Mouse (Mus musculus): ENCODE measurements around the gene Tpm1.

Gene Tpm1

DNA sequence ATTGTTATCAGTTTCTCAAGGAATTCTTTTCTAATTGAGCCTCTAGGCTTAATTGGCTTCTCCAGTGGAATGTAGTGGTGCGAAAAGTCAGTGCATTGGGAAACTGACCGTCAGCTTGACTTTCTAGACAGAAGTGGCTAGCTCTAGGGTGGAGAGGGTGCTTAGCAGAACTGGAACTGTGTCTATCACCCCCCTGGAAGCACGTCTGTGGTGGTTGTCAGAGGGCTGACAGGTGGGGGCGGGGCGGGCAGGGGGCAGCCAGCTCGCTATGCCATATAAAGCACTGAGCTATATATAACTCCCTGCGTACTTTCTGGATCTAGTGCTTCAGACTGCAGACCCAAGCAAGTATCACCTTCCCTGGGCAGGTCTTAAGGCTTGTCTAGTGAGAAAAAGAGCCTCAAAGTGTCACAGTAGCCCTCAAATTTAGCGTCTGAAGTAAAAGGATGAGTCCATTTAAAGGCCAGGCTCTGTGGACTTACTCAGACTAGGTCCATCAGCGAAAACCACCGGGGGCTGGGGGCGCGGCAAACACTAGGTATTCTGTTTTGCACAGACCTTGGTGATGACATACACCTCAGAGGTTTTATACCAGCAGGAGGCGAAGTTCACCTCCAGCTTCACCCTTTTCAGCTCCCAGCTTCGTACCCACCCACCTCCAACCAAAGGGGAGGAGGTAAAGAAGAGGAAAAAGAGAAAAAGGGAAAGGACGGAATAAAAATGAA lies 2.2 kb downstream of the Tpm1 start:
- in situ Hi-C loops (cut with MboI, MseI): no loop called here

DNA sequence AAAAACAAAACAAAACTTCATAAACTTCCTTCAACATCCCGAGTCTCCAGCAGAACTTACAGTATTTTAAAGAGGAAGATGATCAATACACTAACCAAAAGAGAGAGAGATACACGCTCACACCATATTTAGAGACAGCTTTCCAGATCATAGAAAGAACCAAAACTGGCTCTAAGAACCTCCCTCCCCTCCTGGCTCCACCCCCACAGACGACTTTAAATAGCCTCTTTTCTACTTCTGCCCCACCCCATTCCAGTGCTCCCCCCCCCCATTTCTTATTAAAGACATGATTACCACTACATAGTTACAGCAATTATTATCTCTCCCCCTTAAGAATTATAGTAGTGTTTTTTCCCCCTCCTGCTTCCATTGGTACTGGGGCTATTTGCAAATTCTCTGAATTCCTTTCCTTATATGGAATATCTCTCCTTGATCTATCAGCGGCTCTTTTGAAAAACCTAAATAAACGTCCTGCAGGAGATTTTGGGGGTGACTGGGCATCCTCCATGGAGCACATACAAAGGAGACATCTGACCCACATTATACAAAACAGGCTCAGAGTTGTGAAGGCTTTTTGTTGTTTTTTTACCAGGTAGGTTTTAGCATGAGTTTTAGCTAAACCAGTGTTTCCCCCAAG lies 3.1 kb downstream of the Tpm1 start:
- in situ Hi-C loops (cut with MboI, MseI): no loop called here

DNA sequence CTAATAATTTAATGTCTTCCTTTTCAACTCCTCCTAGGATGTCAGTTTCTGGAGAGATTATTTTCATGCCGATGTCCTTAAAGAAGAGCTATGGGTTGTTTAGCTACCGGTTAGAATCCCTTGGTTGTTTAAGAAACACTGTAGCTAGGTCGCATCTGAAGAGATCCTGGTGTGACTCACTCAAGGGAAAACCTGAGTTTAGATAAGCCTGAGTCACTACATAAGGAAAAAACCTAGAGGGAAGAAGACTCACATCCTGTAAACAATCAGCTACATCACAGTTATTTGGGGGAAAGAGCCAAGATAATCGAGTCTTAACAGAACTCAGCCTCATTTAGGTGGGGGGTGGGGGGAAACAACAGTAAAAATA lies 3.9 kb downstream of the Tpm1 start:
- in situ Hi-C loops (cut with MboI, MseI): no loop called here

DNA sequence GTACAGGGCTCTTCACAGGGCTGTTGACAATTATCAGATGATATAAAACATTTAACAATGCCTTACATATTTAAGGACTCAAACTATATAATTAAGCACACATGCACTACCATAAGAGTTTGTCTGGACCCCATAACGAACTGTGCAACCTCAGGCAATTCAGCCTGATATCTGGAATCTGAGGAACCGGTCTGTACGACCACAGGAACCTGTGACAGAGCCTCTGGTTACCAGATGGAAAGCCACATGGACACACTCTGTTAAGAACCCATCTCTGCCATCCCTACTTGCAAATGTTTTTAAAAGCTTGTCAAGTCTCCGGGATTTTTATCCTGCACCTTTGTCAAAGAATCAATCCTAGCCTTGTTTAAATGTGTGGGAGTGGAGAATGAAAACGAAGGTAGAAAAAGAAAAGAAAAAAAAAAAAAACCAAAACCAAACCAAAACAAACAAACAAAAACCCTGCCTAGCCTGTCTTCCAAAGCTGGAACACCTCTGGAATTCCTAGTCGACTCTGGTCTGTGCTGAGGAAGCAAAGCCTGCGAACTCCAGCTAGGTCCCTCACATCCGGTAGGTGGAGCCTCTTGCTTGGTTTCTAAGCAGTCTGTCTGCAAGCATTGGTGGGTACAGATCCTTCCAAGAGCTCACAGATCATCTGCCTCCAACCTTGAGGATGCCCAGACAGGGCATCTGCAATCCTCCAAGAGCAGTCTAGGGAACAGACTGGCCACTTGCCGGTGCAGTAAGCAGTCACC lies 4.5 kb downstream of the Tpm1 start:
- in situ Hi-C loops (cut with MboI, MseI): loop anchor here (5.0 kb wide), 1 partner anchor 57 kb away; no protein-coding TSS in a partner anchor

DNA sequence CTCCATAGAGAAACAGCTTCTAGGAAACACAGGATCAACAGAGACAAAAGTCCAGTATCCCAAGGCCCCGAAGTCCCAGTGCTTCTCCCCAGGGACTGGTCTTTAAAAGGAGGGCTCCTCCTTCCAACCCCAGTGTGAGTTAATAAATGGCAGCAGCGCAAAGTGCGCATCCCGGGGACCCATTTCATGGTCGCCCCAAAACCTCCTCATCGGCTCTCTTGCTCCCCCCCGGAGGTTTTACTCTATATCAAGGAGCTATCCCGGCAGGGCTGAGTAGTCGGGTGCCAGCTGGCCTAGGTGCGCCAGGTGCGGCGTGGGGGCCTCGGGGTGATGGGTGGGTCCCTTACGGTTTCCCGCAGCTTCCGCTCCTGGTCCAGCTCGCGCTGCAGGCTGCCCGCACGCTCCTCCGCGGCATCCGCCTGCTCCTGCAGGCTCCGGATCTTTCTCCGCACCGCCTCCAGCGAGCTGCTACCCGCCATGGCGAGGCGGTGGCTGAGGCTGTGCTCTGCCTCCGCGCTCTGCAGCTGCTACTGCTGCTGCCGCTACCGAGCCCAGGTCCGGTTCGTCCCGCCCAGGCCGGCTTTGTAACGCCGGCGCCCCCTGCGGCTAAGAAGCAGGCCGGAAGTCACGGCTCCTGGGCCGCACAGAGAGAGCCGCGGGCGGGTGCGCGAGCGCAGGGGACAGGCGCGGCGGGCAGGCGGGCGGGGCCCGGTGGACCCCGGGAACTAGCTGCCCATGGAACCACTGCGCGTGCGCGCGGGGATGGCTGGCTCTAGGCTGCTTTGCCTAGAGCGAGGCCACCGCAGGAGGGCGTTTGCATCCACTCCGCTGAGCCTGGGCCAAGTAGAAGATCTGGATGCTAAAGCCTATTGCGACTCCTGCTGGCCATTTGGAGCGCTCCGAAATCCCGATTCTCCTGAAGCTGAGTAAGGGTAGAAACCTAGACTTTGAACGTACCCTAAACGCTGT lies 5.7 kb downstream of the Tpm1 start:
- in situ Hi-C loops (cut with MboI, MseI): loop anchor here (5.0 kb wide), 1 partner anchor 56 kb away; no protein-coding TSS in a partner anchor

DNA sequence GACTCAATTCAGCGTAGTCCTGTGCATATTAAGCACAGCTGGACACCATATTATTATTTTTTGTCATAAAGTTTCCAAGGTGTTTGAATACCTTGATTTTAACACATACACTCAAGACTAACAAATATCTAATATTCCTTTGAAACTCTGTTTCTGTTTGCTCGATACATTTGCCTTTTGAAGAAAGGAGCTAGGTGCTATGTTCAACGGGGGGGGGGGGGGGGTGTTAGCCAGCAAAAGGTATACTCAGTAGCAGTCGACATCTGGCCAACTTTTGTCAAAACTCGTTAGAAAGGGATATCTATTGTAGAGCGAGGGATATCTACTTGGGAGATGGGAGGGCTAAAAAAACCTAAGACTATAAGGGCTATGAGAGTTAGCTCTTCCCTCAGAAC lies 6.4 kb downstream of the Tpm1 start:
- in situ Hi-C loops (cut with MboI, MseI): loop anchor here (5.0 kb wide), 1 partner anchor 56 kb away; no protein-coding TSS in a partner anchor

DNA sequence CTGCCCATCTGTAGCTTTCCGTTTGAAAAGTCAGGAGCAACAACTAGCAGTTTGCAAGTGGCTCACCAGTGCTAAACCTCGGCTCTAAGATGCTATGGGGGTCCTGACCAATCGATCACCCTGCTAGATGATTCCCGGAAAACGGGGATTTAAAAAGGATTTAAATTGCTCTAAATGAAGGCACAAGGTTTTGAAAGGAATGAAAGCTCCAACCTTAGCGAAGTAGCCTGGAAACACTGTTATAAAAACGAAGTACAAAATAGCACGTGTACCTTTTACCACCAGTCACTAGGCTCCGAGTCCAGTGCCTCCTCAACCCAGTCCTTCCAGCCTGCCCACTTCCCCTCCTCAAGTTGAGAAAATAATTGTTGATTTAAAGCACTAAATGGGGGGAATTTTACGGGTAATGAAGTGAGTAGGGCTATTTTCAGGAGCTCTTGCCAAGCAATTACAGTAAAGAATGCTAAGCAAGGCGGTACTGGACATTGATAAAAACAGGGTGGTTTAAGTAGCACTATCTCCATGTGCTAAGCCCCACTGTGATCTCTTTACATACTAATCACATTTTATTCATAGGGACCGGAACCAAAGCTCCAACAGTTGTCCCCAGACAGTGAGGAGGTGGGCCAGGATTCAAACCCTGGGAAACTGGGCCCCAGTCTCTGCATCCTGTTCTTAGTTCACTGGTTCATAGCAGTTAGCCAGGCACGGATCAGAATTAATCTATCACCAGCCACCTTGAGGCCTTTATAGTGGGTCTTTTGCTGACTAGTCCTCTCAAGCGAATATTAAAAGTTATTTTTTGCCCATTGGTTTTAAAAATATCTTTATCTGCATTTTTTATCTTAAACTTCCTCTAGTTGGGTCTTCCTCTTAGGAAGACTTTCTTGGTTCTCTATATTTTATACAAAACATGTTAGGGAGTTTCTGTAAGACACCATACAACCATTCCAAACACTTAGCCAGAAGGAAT lies 7.1 kb downstream of the Tpm1 start:
- in situ Hi-C loops (cut with MboI, MseI): loop anchor here (5.0 kb wide), 1 partner anchor 55 kb away; no protein-coding TSS in a partner anchor

DNA sequence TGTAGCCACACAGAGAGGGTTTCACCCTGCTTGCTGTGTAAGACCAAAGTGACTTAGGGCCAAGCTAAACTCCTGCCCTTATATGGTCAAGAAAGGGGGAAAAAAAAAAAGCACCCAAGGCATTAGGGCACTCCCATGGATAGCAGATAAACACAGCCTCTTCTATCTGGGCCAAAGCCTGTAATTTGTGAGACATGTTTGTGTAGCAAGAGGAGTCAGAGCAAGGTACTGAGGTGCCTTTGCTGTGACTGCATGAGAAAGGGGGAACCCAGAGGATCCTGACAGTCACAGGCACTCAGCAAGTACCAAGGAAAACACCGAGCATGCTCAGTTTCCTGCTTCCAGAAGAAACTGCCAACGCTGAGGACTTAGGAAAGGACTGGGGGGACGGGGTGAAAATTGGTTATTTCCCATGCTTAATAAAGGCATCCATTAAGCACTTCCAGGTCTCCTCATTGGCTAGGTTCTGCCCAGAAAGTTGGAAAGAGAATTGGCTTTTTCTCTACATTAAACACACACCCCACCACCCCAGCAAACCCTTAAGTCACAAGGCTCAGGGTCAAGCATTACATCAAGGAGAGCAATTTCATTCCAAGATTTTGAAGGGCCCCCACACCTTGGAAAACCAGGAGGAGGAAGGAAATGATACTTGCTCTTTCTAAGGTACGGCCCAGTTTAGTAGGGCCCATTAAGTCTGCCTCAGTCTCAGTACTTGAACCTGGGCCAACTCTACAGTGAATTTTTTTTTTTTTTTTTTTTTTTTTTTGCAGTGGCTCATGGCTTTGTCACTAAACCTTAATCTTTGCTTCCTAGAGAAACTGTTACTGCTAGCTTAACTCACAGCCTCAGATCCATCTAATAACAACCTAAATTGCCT lies 8.0 kb downstream of the Tpm1 start:
- in situ Hi-C loops (cut with MboI, MseI): loop anchor here (5.0 kb wide), 1 partner anchor 54 kb away; no protein-coding TSS in a partner anchor

DNA sequence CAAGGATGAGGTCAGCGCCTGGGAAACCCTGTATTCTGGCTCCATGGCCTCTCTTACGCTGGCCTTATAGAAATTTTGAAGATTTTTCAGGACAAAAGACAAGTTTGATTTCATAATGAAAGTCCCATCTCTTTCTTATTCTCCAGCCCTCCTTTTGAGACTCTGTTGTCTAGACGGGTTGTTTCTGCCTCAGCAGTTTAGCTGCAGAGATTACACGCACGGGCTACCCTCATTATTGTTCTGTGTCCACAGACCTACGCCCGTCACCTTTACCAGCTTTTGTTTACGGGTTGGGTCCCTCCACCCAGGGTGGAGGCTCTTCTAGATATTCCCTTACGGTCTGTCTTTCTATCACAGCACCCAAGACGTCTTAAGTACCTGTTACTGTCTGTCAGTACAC lies 9.3 kb downstream of the Tpm1 start:
- in situ Hi-C loops (cut with MboI, MseI): loop anchor here (5.0 kb wide), 1 partner anchor 53 kb away; no protein-coding TSS in a partner anchor

DNA sequence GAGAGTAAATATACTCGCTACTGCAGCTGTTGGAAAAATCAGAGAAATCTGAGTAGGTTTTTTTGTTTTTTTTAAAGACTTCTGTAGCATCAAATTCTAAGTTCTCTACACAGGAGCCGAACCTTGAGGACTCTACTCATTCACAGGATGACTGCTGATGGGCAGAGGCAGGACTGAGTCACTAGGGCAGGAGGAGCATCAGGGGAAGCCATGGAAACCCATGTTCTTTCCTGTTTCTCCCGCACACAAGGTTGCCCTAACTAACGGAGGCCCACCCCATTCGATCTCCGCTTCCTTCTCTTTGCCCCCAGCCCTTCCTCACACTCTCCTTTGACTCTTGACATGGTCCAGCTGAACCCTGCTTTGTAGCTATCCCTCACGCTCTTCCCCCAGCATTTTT lies 10.5 kb downstream of the Tpm1 start:
- in situ Hi-C loops (cut with MboI, MseI): no loop called here

DNA sequence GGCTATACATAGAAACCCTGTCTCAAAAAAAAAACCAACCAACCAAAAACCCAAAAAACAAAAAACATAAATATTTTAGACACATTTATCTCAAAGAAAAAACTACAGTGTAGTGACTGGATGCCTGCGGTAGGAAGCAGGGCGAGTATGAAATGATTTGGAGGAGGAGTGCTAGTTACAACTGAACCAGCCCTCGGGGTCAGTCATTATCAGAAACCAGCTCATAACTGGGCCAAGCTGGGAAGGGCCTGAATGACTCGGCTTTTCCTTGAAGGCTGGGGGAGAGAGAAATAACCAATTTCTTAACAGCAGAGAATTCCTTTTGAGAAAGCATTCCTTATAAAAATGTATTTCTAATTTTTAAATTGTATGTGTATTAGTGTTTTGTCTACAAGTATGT lies 11.5 kb downstream of the Tpm1 start:
- in situ Hi-C loops (cut with MboI, MseI): no loop called here

DNA sequence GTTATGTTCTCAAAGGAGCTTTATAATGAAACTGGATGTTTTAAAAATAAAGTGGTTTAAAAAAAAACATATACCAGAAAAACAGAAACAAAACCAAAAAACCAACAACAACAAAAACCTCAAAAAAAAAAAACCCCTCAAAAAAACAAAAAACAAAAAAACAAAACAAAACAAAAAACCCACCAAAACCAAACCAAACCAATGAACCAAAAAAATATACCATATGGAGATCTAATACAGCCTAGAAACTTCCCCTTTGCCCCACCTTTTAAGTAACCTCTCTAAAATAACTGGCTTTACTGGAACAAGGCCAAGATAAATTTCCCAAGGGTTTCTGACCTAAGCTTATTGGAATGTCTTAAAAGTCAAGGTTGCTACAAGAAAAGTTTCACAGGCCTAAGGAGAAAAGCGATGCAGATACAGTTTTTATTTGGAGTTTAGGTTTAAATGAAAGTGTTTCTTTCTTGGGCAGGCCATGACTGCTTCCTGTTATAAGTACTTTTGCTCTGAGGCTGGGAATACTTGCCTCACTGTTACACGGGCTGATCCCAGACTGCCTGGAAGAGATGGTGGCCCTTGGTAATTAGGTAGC lies 12.6 kb downstream of the Tpm1 start:
- in situ Hi-C loops (cut with MboI, MseI): no loop called here

DNA sequence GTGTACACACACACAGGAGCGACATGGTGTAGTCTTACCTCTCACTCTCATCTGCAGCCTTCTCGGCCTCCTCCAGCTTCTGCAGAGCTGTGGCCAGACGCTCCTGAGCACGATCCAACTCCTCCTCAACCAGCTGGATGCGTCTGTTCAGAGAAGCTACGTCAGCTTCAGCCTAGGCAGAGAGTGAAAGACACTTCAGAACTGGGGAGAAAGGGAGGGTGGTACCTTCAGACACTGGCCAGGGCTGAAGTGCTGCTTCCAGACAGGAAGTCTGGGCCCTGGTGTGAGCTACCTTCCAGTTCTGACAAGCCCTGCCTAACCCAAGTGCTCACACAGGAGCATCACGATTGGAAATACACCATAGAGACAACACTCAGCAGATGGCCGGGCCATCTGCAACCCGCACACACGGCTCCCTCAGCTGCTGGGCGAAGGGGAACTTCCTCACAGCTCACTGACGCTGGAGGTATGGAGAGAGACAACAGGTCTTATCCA lies 13.2 kb downstream of the Tpm1 start:
- in situ Hi-C loops (cut with MboI, MseI): no loop called here

DNA sequence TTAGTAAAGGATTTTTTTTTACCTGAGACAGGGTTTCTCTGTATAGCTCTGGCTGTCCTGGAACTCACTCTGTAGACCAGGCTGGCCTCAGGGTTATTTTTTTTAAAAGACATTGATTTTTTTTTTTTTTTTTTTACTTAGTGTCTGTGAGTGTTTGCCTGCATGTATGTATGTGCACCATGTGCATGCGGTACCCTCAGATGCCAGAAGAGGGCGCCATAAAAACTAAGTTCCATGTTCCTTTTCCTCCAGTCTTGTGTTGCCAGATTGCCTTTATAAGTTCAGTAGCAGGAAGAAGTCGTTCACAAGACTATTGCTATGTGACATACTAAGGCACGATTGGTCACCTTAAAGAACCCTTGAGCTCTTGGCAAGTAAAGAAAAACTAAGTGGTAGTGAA lies 14.5 kb downstream of the Tpm1 start:
- in situ Hi-C loops (cut with MboI, MseI): no loop called here

DNA sequence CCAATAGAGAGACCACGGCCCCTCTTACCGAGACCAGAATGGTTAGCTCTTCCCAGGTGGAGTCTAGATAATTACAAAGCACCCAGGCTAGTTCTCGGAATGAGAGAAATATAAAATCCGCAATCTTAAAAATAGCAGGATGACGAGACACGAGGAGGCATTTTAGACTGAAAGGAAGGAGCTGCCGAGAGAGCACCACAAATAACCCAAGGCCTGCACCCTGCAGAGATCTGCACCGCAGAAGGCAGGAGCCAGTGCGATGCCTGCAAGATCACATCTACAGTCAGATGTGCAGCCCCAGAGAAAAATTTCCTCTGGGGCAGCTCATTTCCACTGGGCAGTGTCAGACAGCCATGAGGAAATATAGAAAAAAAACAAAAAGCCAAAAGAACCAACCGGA lies 16.2 kb downstream of the Tpm1 start:
- in situ Hi-C loops (cut with MboI, MseI): no loop called here

DNA sequence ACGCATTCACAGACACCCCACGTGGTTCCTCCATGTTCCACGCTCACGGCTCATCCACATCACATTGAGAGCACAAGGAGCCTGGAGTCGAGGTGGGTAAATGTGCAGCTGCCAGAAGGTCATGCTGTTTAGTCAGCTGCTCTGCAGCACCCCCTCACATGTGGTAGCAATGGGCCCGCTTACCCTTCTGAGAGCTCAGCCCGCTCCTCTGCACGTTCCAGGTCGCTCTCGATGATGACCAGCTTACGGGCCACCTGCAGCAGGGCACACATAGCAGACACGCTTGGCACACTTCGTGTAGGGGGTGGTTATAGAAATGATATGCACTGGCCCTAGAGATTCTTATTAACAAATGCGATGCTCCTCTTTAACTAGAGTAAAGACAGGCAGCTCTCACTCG lies 16.6 kb downstream of the Tpm1 start:
- in situ Hi-C loops (cut with MboI, MseI): no loop called here

DNA sequence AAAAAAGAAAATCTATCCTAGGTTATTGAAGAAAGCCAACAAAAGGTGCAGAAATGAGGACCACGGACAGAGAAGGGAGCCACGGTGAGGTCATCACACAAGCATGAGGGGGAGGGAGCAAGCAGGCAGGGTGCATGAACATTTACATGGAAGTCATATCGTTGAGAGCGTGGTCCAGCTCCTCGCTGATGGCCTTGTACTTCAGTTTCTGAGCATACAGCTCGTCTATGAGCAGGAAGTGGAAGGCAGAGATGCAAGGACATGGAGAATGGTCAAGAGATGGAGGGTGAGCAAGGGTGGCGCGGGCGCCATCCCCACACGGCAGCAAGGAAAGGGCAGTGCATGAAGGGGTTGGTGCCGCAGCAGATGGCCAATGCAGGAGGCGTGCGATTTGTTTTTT lies 19.7 kb downstream of the Tpm1 start:
- in situ Hi-C loops (cut with MboI, MseI): no loop called here

DNA sequence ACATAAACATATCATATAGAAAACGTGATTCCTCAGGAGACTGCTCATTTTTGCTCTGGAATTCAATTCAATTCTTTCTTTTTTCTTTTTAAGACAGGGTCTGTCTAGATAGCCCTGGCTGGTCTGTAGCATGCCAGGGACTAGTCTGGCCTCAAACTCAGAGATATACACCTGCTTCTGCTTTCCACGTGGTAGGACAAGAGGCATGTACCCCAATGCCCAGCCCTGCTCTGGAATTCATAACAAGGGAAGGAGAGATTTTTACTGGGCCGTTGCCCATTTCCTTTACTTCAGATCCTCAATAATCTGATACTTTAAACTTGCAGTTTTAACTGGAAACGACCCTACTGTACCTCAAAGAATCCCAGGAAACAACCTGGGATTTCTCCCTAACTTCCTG lies 20.3 kb downstream of the Tpm1 start:
- in situ Hi-C loops (cut with MboI, MseI): no loop called here
